1 mouse cellular context compared by ENCODE assay signal in genomic region chr15:100822370-100822769, GRCm38 (mm10). TPM values are rescaled to one million over a fixed set of nuclear protein-coding genes. Genes with fewer than 3 reads are reported as not detected.
"Had no signal": no experiment of that assay in that cellular context is flagged by ENCODE, and none has a peak within 500 bp of the region (broad histone marks: within the 10 kb centered on the region; RNA-seq: fewer than 3 reads in every experiment).

No protein-coding gene starts in this region.

RNA-seq across cellular contexts. Expression of gene Scn8a, which starts 47.3 kb away (rescaled TPM):
- polyA plus RNA-seq: myocyte had no signal
